Mouse (Mus musculus) heart, adult 2 months (tissue): ENCODE data around the gene Rps21.

Source experiments
- CTCF ChIP-seq: fragments of 200-600 bp; IDR thresholded peaks from 2 replicates; pipeline ENCODE4 v1.8.1; 2022; ENCODE audit warnings: antibody characterized with exemption, mild to moderate bottlenecking, moderate library complexity
- EP300 ChIP-seq: fragments of 200-500 bp; IDR thresholded peaks from 2 replicates; pipeline ENCODE4 v1.6.1; 2011; ENCODE audit warnings: low read depth, low read length, control low read depth; ENCODE audit not compliant: insufficient read depth
- POLR2A ChIP-seq: fragments of 200-500 bp; IDR thresholded peaks from 2 replicates; pipeline ENCODE4 v1.6.1; 2011; ENCODE audit warnings: mild to moderate bottlenecking, low read depth, low read length, control low read depth; ENCODE audit not compliant: insufficient read depth

DNA sequence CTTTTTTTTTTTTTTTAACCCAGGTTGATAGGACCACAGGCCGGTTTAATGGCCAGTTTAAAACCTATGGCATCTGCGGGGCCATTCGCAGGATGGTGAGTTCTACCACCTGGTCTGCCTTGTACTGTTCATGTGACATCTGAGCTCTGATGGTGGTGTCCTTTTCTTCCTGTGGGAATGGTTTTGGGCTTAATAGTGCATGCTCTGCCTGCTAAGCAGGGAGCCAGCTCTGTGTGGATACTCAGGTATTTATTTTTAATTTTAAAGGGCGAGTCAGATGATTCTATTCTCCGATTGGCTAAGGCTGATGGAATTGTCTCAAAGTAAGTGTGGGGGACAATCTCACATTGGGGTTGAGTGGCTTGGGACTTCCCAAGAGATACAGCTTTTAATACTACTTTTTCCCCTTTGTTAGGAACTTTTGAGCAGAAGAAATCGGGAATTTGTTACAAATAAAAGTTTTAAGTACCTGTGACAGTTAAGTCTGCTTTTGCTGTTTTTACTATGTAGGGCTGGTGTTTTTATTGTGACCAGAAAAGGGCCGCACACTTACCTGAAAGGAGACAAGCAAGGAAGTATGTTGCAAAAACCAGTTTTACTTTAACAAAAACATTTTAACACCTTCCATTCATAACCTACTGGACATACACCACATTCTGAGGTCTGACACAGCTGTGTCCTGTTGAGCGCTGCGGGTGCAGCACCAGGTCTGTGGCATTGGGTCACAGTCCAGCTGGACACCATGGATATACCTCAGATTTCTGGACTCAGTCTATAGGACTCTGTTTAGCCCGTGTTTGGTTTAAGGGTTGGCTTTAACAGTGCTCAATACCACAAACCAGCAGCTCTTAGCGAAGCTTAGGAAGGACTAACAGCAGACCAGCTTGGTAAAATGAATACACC, 1.0 kb downstream of the Rps21 start:
- TF ChIP-seq CTCF (no peak), EP300 (no peak), POLR2A (no peak)
